Mouse (Mus musculus) megakaryocyte, embryonic 14.5 days (primary cell): Measurements from ENCODE around the gene Clcn5.

Experiments used
- FLI1 ChIP-seq: IDR thresholded peaks from 2 replicates; pipeline ENCODE4 v1.6.1; 2012; ENCODE audit warnings: low read length, inconsistent platforms, mixed read lengths
- GATA1 ChIP-seq: IDR thresholded peaks from 3 replicates; pipeline ENCODE4 v1.6.1; 2012; ENCODE audit warnings: mixed read lengths, low read length, inconsistent platforms, borderline replicate concordance

- no peak for TF ChIP-seq GATA1
- TF ChIP-seq FLI1: no peak
These were observed 6.3 kb upstream of the Clcn5 start for GRCm38 (mm10) chrX:7325455-7325854.
